8 mouse cellular contexts compared by ENCODE assay signal in genomic region chr15:81812287-81812686, GRCm38 (mm10). TPM values are rescaled to one million over a fixed set of nuclear protein-coding genes. Genes with fewer than 3 reads are reported as not detected.
DNase-seq lines count a peak whose midpoint lies in the region; ATAC-seq and TF ChIP-seq lines count a peak whose summit lies in the region.

No protein-coding gene starts in this region.

- no peak for DNase-seq in kidney, adult 18-20 months
- DNase-seq in embryonic facial prominence, embryonic 10.5 days (ENCODE audit: low spot score): no peak
- DNase-seq in hindbrain, postnatal 0 days (ENCODE audit: low spot score): peak; percentile 9
- DNase-seq in spleen, adult 12 weeks (ENCODE audit: low spot score): no peak
- DNase-seq in lung, adult 18-20 months: no peak

- H3K4me1 ChIP-seq in kidney, embryonic 16.5 days (ENCODE audit: insufficient read depth, low read length): peaks cover 28% of the 10 kb centered on the region
- peaks cover 47% of the 10 kb centered on the region for H3K4me1 ChIP-seq in embryonic facial prominence, embryonic 10.5 days
- H3K4me1 ChIP-seq in hindbrain, postnatal 0 days (ENCODE audit: insufficient read depth, low read length): peaks cover 28% of the 10 kb centered on the region
- H3K4me1 ChIP-seq in neural tube, embryonic 13.5 days (replicated peaks): peaks cover 45% of the 10 kb centered on the region

- peaks cover 15% of the 10 kb centered on the region; the same call in 1 of the 2 replicates for H3K36me3 ChIP-seq in kidney, embryonic 16.5 days (ENCODE audit: insufficient read depth, low read length)
- H3K36me3 ChIP-seq in embryonic facial prominence, embryonic 10.5 days (replicated peaks): peaks cover 27% of the 10 kb centered on the region
- peaks cover 25% of the 10 kb centered on the region for H3K36me3 ChIP-seq in hindbrain, postnatal 0 days (ENCODE audit: insufficient read depth, low read length)
- H3K36me3 ChIP-seq in neural tube, embryonic 13.5 days: peaks cover 26% of the 10 kb centered on the region

- 37% methylated on average over 3 of the region's 3 CpGs for WGBS in kidney, embryonic 16.5 days
- WGBS in embryonic facial prominence, embryonic 10.5 days: 40% methylated on average over 3 of the region's 3 CpGs
- WGBS in hindbrain, postnatal 0 days: 16% methylated on average over 3 of the region's 3 CpGs
- 30% methylated on average over 3 of the region's 3 CpGs for WGBS in neural tube, embryonic 13.5 days

- H3K9me3 ChIP-seq in kidney, embryonic 16.5 days (ENCODE audit: low read length): no peaks in the 10 kb centered on the region
- no peaks in the 10 kb centered on the region for H3K9me3 ChIP-seq in embryonic facial prominence, embryonic 10.5 days
- no peaks in the 10 kb centered on the region for H3K9me3 ChIP-seq in hindbrain, postnatal 0 days (ENCODE audit: low read length)
- H3K9me3 ChIP-seq in neural tube, embryonic 13.5 days: no peaks in the 10 kb centered on the region

- no peak for TF ChIP-seq CTCF in hindbrain, postnatal 0 days (IDR thresholded peaks at IDR 0.05; ENCODE audit: low read depth)

- no peaks in the 10 kb centered on the region for H3K27me3 ChIP-seq in kidney, embryonic 16.5 days (ENCODE audit: insufficient read depth, low read length)
- H3K27me3 ChIP-seq in embryonic facial prominence, embryonic 10.5 days (replicated peaks; ENCODE audit: low read depth, poor library complexity, severe bottlenecking): no peaks in the 10 kb centered on the region
- no peaks in the 10 kb centered on the region for H3K27me3 ChIP-seq in hindbrain, postnatal 0 days (ENCODE audit: insufficient read depth, low read length)
- H3K27me3 ChIP-seq in neural tube, embryonic 13.5 days: no peaks in the 10 kb centered on the region

- peak overlapping the region; percentile 98; the same call in 1 of the 2 replicates for H3K27ac ChIP-seq in kidney, embryonic 16.5 days (ENCODE audit: low read length)
- peak overlapping the region; percentile 92 for H3K27ac ChIP-seq in embryonic facial prominence, embryonic 10.5 days (replicated peaks)
- peak overlapping the region; percentile 98 for H3K27ac ChIP-seq in hindbrain, postnatal 0 days
- no peak overlapping the region for H3K27ac ChIP-seq in neural tube, embryonic 13.5 days (replicated peaks)

- peak overlapping the region; percentile 78 for H3K4me3 ChIP-seq in kidney, embryonic 16.5 days (ENCODE audit: low read length)
- H3K4me3 ChIP-seq in embryonic facial prominence, embryonic 10.5 days: peak overlapping the region; percentile 89
- peak overlapping the region; percentile 62 for H3K4me3 ChIP-seq in hindbrain, postnatal 0 days (ENCODE audit: low read length)
- peak overlapping the region; percentile 56 for H3K4me3 ChIP-seq in neural tube, embryonic 13.5 days

- ATAC-seq in kidney, embryonic 16.5 days (ENCODE audit: low FRiP score, low TSS enrichment): no peak
- ATAC-seq in hindbrain, postnatal 0 days: no peak
- ATAC-seq in neural tube, embryonic 13.5 days (ENCODE audit: low read depth): no peak
- ATAC-seq in CD4-positive, CD25-positive, alpha-beta regulatory T cell, adult 4 months: no peak

- H3K4me2 ChIP-seq in kidney, embryonic 16.5 days (replicated peaks; ENCODE audit: low read depth, low read length): peak overlapping the region; percentile 85
- H3K4me2 ChIP-seq in hindbrain, postnatal 0 days (ENCODE audit: low read depth, low read length): peak overlapping the region; percentile 66
- peak overlapping the region; percentile 79 for H3K4me2 ChIP-seq in neural tube, embryonic 13.5 days

- peak overlapping the region; percentile 83 for H3K9ac ChIP-seq in kidney, embryonic 16.5 days (replicated peaks; ENCODE audit: low read length)
- peak overlapping the region; percentile 81; the same call in 1 of the 2 replicates for H3K9ac ChIP-seq in hindbrain, postnatal 0 days (replicated peaks; ENCODE audit: low read length)
- H3K9ac ChIP-seq in neural tube, embryonic 13.5 days: peak overlapping the region; percentile 82

RNA-seq across cellular contexts. Expression of gene Tef, which starts 10.1 kb away (rescaled TPM):
- 25.7 and 28.9 TPM in 2 replicates for polyA plus RNA-seq in kidney, embryonic 16.5 days (2015; fragmentation: Nextera tagmentation; extraction: Ambion mirVana)
- polyA plus RNA-seq in embryonic facial prominence, embryonic 10.5 days (2016; fragmentation: Nextera tagmentation; extraction: Ambion mirVana): 15.9 and 16.0 TPM in 2 replicates
- 62.5 and 64.1 TPM in 2 replicates for total RNA-seq in hindbrain, postnatal 0 days (2014; rRNA removed)
- 27.8 and 30.4 TPM in 2 replicates for polyA plus RNA-seq in hindbrain, postnatal 0 days (2015; fragmentation: Nextera tagmentation; extraction: Ambion mirVana)
- 20.6 and 21.4 TPM in 2 replicates for polyA plus RNA-seq in neural tube, embryonic 13.5 days (2015; fragmentation: Nextera tagmentation; extraction: Ambion mirVana)
- polyA plus RNA-seq in CD4-positive, CD25-positive, alpha-beta regulatory T cell, adult 4 months (2017; shearing (Covaris generic)): 10 to 100 TPM; 10.2 to 13.9 TPM

RNA-seq across cellular contexts. Expression of gene Tob2, which starts 46.3 kb away (rescaled TPM):
- 29.6 and 32.6 TPM in 2 replicates for polyA plus RNA-seq in kidney, embryonic 16.5 days (2015; fragmentation: Nextera tagmentation; extraction: Ambion mirVana)
- 20.1 and 20.3 TPM in 2 replicates for polyA plus RNA-seq in embryonic facial prominence, embryonic 10.5 days (2016; fragmentation: Nextera tagmentation; extraction: Ambion mirVana)
- 12.9 and 13.9 TPM in 2 replicates for total RNA-seq in hindbrain, postnatal 0 days (2014; rRNA removed)
- 14.0 and 14.5 TPM in 2 replicates for polyA plus RNA-seq in hindbrain, postnatal 0 days (2015; fragmentation: Nextera tagmentation; extraction: Ambion mirVana)
- polyA plus RNA-seq in neural tube, embryonic 13.5 days (2015; fragmentation: Nextera tagmentation; extraction: Ambion mirVana): 13.5 and 16.5 TPM in 2 replicates
- 10 to 100 TPM; 37.2 to 42.7 TPM for polyA plus RNA-seq in CD4-positive, CD25-positive, alpha-beta regulatory T cell, adult 4 months (2017; shearing (Covaris generic))

RNA-seq across cellular contexts. Expression of gene Phf5a, which starts 59.4 kb away (rescaled TPM):
- 167 and 172 TPM in 2 replicates for polyA plus RNA-seq in kidney, embryonic 16.5 days (2015; fragmentation: Nextera tagmentation; extraction: Ambion mirVana)
- 260 and 267 TPM in 2 replicates for polyA plus RNA-seq in embryonic facial prominence, embryonic 10.5 days (2016; fragmentation: Nextera tagmentation; extraction: Ambion mirVana)
- 29.0 and 29.7 TPM in 2 replicates for total RNA-seq in hindbrain, postnatal 0 days (2014; rRNA removed)
- polyA plus RNA-seq in hindbrain, postnatal 0 days (2015; fragmentation: Nextera tagmentation; extraction: Ambion mirVana): 102 and 110 TPM in 2 replicates
- polyA plus RNA-seq in neural tube, embryonic 13.5 days (2015; fragmentation: Nextera tagmentation; extraction: Ambion mirVana): 111 and 129 TPM in 2 replicates
- 100 to 1,000 TPM in 1 of 2 experiments, 10 to 100 TPM in 1; 89.8 to 111 TPM for polyA plus RNA-seq in CD4-positive, CD25-positive, alpha-beta regulatory T cell, adult 4 months (2017; shearing (Covaris generic))

RNA-seq across cellular contexts. Expression of gene Aco2, which starts 59.8 kb away (rescaled TPM):
- polyA plus RNA-seq in kidney, embryonic 16.5 days (2015; fragmentation: Nextera tagmentation; extraction: Ambion mirVana): 281 and 293 TPM in 2 replicates
- 153 TPM in 2 replicates for polyA plus RNA-seq in embryonic facial prominence, embryonic 10.5 days (2016; fragmentation: Nextera tagmentation; extraction: Ambion mirVana)
- total RNA-seq in hindbrain, postnatal 0 days (2014; rRNA removed): 536 and 538 TPM in 2 replicates
- 298 and 299 TPM in 2 replicates for polyA plus RNA-seq in hindbrain, postnatal 0 days (2015; fragmentation: Nextera tagmentation; extraction: Ambion mirVana)
- 252 and 268 TPM in 2 replicates for polyA plus RNA-seq in neural tube, embryonic 13.5 days (2015; fragmentation: Nextera tagmentation; extraction: Ambion mirVana)
- 100 to 1,000 TPM in 1 of 2 experiments, 10 to 100 TPM in 1; 94.3 to 166 TPM for polyA plus RNA-seq in CD4-positive, CD25-positive, alpha-beta regulatory T cell, adult 4 months (2017; shearing (Covaris generic))
